Mouse (Mus musculus): ENCODE results near the gene Gcc1.

DNA sequence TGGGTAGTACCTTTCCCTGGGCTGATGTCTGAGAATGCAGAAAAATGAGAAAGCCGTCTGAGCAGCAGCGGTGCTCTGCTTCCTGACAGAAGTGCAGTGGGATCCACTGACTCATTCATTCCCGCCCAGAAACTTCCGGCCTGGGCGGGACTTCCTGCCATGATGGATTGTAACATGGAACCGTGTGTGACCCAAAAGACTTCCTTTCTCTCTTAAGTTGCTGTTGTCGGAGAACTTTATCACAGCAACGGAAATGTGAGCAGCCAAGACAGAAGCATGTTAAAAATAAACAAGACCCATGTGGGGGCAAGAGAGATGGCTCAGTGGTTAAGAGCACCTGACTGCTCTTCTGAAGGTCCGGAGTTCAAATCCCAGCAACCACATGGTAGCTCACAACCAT, 18.1 kb downstream of the Gcc1 start:
- TF ChIP-seq CTCF (IDR thresholded peaks at IDR 0.05 in 2 of 3, conservative IDR thresholded peaks at IDR 0.05 in 1 of 3; ENCODE audit: control insufficient read depth in 1 of 3, insufficient read depth in 1 of 3, low read depth in 2 of 3, low read length in 3 of 3, poor library complexity in 1 of 3, severe bottlenecking in 1 of 3) = no peak
- no peak for TF ChIP-seq EP300 (IDR thresholded peaks at IDR 0.05; ENCODE audit: low read depth in 1 of 2, low read length in 2 of 2)
- TF ChIP-seq ZNF384 (IDR thresholded peaks at IDR 0.05; ENCODE audit: low read depth, low read length) = no peak
- no peak for TF ChIP-seq ELF1 (IDR thresholded peaks at IDR 0.05; ENCODE audit: low read depth, low read length)
- no peak for TF ChIP-seq TAL1 (IDR thresholded peaks at IDR 0.05; ENCODE audit: low read length)
- TF ChIP-seq ZMIZ1 (IDR thresholded peaks at IDR 0.05; ENCODE audit: low read depth, low read length) = no peak
- no peak for TF ChIP-seq POLR2A (IDR thresholded peaks at IDR 0.05; ENCODE audit: control insufficient read depth in 1 of 2, insufficient read depth in 1 of 2, low read depth in 1 of 2, low read length in 2 of 2, poor library complexity in 1 of 2)
- no peak for TF ChIP-seq POLR2AphosphoS5 (IDR thresholded peaks at IDR 0.05; ENCODE audit: borderline replicate concordance, low read depth, low read length)
- TF ChIP-seq USF1 (IDR thresholded peaks at IDR 0.05; ENCODE audit: low read depth, low read length) = no peak
- TF ChIP-seq TCF12 (IDR thresholded peaks at IDR 0.05; ENCODE audit: low read depth, low read length) = no peak
- no peak for TF ChIP-seq BHLHE40 (IDR thresholded peaks at IDR 0.05; ENCODE audit: borderline replicate concordance, low read depth, low read length)
- no peak for TF ChIP-seq MAFK (IDR thresholded peaks at IDR 0.05; ENCODE audit: borderline replicate concordance, low read depth, low read length)
- TF ChIP-seq SIN3A (IDR thresholded peaks at IDR 0.05; ENCODE audit: low read length) = no peak

Data from MEL (cell line).